Mouse (Mus musculus): Measurements from ENCODE around the gene Olfr544. TPM values are rescaled to one million over a fixed set of nuclear protein-coding genes. Genes with fewer than 3 reads are reported as not detected.

Gene Olfr544
- 0.05 and 0.09 TPM in 2 replicates for polyA plus RNA-seq (2014; fragmentation: Nextera tagmentation; extraction: Ambion mirVana)

- Histone ChIP-seq H3K4me1 (ENCODE audit: control insufficient read depth, insufficient read depth, low read length) (no peaks in the 10 kb centered on the region), H3K4me3 (ENCODE audit: low read depth, low read length) (no peak within 1 kb of the TSS), H3K9ac (ENCODE audit: low read length) (no peak within 1 kb of the TSS), H3K4me2 (ENCODE audit: low read depth, severe bottlenecking) (no peak within 1 kb of the TSS), H3K9me3 (ENCODE audit: control insufficient read depth, low read length) (no peaks in the 10 kb centered on the region), H3K27me3 (ENCODE audit: control insufficient read depth, insufficient read depth, low read length) (no peaks in the 10 kb centered on the region), H3K27ac (replicated peaks; ENCODE audit: low read depth, low read length) (no peak within 1 kb of the TSS), H3K36me3 (ENCODE audit: control insufficient read depth, insufficient read depth, low read length) (no peaks in the 10 kb centered on the region)
- ATAC-seq (ENCODE audit: insufficient number of reproducible peaks, low FRiP score, low TSS enrichment, low read depth) (no peak), DNase-seq (ENCODE audit: low spot score) (no peak)
- 81% methylated on average over 1 of the region's 1 CpGs for WGBS
Observed at GRCm38 (mm10) chr7:102488161-102488560, at the start of gene Olfr544. Gene Olfr544, minus strand, starts transcription at chr7:102488313.

GRCm38 (mm10) chr7:102534449-102534848, 46.3 kb upstream of the Olfr544 start, which contains the start of gene Olfr547:
Gene Olfr547, plus strand, starts transcription at chr7:102534749.
- Histone ChIP-seq H3K4me3 (ENCODE audit: low read depth, low read length) (no peak within 1 kb of the TSS), H3K9ac (ENCODE audit: low read length) (no peak within 1 kb of the TSS), H3K4me2 (ENCODE audit: low read depth, severe bottlenecking) (no peak within 1 kb of the TSS), H3K27me3 (ENCODE audit: control insufficient read depth, insufficient read depth, low read length) (no peaks in the 10 kb centered on the region), H3K27ac (replicated peaks; ENCODE audit: low read depth, low read length) (no peak within 1 kb of the TSS), H3K9me3 (ENCODE audit: control insufficient read depth, low read length) (no peaks in the 10 kb centered on the region), H3K36me3 (ENCODE audit: control insufficient read depth, insufficient read depth, low read length) (no peaks in the 10 kb centered on the region), H3K4me1 (ENCODE audit: control insufficient read depth, insufficient read depth, low read length) (no peaks in the 10 kb centered on the region)
- 81% methylated on average over 1 of the region's 1 CpGs for WGBS
- ATAC-seq (ENCODE audit: insufficient number of reproducible peaks, low FRiP score, low TSS enrichment, low read depth) (no peak), DNase-seq (ENCODE audit: low spot score) (no peak)

- H3K36me3 ChIP-seq (ENCODE audit: control insufficient read depth, insufficient read depth, low read length), result no peaks in the 10 kb centered on the region
- H3K27ac ChIP-seq (replicated peaks; ENCODE audit: low read depth, low read length), result no peak overlapping the region
- ATAC-seq (ENCODE audit: insufficient number of reproducible peaks, low FRiP score, low TSS enrichment, low read depth) (no peak), DNase-seq (ENCODE audit: low spot score) (no peak)
- H3K4me1 ChIP-seq (ENCODE audit: control insufficient read depth, insufficient read depth, low read length), result no peaks in the 10 kb centered on the region
- H3K9me3 ChIP-seq (ENCODE audit: control insufficient read depth, low read length), result no peaks in the 10 kb centered on the region
- no peak overlapping the region for H3K4me3 ChIP-seq (ENCODE audit: low read depth, low read length)
- no peaks in the 10 kb centered on the region for H3K27me3 ChIP-seq (ENCODE audit: control insufficient read depth, insufficient read depth, low read length)
- no peak overlapping the region for H3K9ac ChIP-seq (ENCODE audit: low read length)
- no peak overlapping the region for H3K4me2 ChIP-seq (ENCODE audit: low read depth, severe bottlenecking)
- 73% methylated on average over 1 of the region's 1 CpGs for WGBS
Observed at GRCm38 (mm10) chr7:102529052-102529451, 40.9 kb upstream of the Olfr544 start.

GRCm38 (mm10) chr7:102517051-102517335, 28.9 kb upstream of the Olfr544 start:
- no peak overlapping the region for H3K4me3 ChIP-seq (ENCODE audit: low read depth, low read length)
- no peak overlapping the region for H3K4me2 ChIP-seq (ENCODE audit: low read depth, severe bottlenecking)
- no peak for DNase-seq (ENCODE audit: low spot score)
- no peak for ATAC-seq (ENCODE audit: insufficient number of reproducible peaks, low FRiP score, low TSS enrichment, low read depth)
- peaks cover 3% of the 10 kb centered on the region; the same call in 1 of the 2 replicates for H3K27me3 ChIP-seq (ENCODE audit: control insufficient read depth, insufficient read depth, low read length)
- no peaks in the 10 kb centered on the region for H3K36me3 ChIP-seq (ENCODE audit: control insufficient read depth, insufficient read depth, low read length)
- H3K27ac ChIP-seq (replicated peaks; ENCODE audit: low read depth, low read length), result no peak overlapping the region
- no peaks in the 10 kb centered on the region for H3K9me3 ChIP-seq (ENCODE audit: control insufficient read depth, low read length)
- H3K9ac ChIP-seq (ENCODE audit: low read length), result no peak overlapping the region
- no peaks in the 10 kb centered on the region for H3K4me1 ChIP-seq (ENCODE audit: control insufficient read depth, insufficient read depth, low read length)
- WGBS, result 90% methylated on average over 2 of the region's 2 CpGs

- Histone ChIP-seq H3K27ac (replicated peaks; ENCODE audit: low read depth, low read length) (no peak overlapping the region), H3K27me3 (ENCODE audit: control insufficient read depth, insufficient read depth, low read length) (peaks cover 3% of the 10 kb centered on the region; the same call in 1 of the 2 replicates), H3K36me3 (ENCODE audit: control insufficient read depth, insufficient read depth, low read length) (no peaks in the 10 kb centered on the region), H3K4me3 (ENCODE audit: low read depth, low read length) (no peak overlapping the region), H3K4me1 (ENCODE audit: control insufficient read depth, insufficient read depth, low read length) (no peaks in the 10 kb centered on the region), H3K9me3 (ENCODE audit: control insufficient read depth, low read length) (no peaks in the 10 kb centered on the region), H3K9ac (ENCODE audit: low read length) (no peak overlapping the region), H3K4me2 (ENCODE audit: low read depth, severe bottlenecking) (no peak overlapping the region)
- 72% methylated on average over 10 of the region's 10 CpGs for WGBS
- no peak for DNase-seq (ENCODE audit: low spot score)
- no peak for ATAC-seq (ENCODE audit: insufficient number of reproducible peaks, low FRiP score, low TSS enrichment, low read depth)
Observed at GRCm38 (mm10) chr7:102516261-102517050, 28.3 kb upstream of the Olfr544 start.

- Histone ChIP-seq H3K4me3 (ENCODE audit: low read depth, low read length) (no peak overlapping the region), H3K9ac (ENCODE audit: low read length) (no peak overlapping the region), H3K27ac (replicated peaks; ENCODE audit: low read depth, low read length) (no peak overlapping the region), H3K27me3 (ENCODE audit: control insufficient read depth, insufficient read depth, low read length) (peaks cover 3% of the 10 kb centered on the region; the same call in 1 of the 2 replicates), H3K4me1 (ENCODE audit: control insufficient read depth, insufficient read depth, low read length) (no peaks in the 10 kb centered on the region), H3K9me3 (ENCODE audit: control insufficient read depth, low read length) (no peaks in the 10 kb centered on the region), H3K4me2 (ENCODE audit: low read depth, severe bottlenecking) (no peak overlapping the region), H3K36me3 (ENCODE audit: control insufficient read depth, insufficient read depth, low read length) (no peaks in the 10 kb centered on the region)
- WGBS, result 53% methylated on average over 4 of the region's 4 CpGs
- DNase-seq (ENCODE audit: low spot score) (no peak), ATAC-seq (ENCODE audit: insufficient number of reproducible peaks, low FRiP score, low TSS enrichment, low read depth) (no peak)
Observed at GRCm38 (mm10) chr7:102514144-102514543, 26.0 kb upstream of the Olfr544 start.

GRCm38 (mm10) chr7:102512814-102513435, 24.8 kb upstream of the Olfr544 start:
- peak overlapping the region; percentile 85 for H3K4me2 ChIP-seq (ENCODE audit: low read depth, severe bottlenecking)
- peak; percentile 92 for DNase-seq (ENCODE audit: low spot score)
- no peaks in the 10 kb centered on the region for H3K36me3 ChIP-seq (ENCODE audit: control insufficient read depth, insufficient read depth, low read length)
- no peaks in the 10 kb centered on the region for H3K4me1 ChIP-seq (ENCODE audit: control insufficient read depth, insufficient read depth, low read length)
- peak; percentile 85 for ATAC-seq (ENCODE audit: insufficient number of reproducible peaks, low FRiP score, low TSS enrichment, low read depth)
- peaks cover 3% of the 10 kb centered on the region; the same call in 1 of the 2 replicates for H3K27me3 ChIP-seq (ENCODE audit: control insufficient read depth, insufficient read depth, low read length)
- H3K9me3 ChIP-seq (ENCODE audit: control insufficient read depth, low read length), result no peaks in the 10 kb centered on the region
- peak overlapping the region; percentile 69 for H3K9ac ChIP-seq (ENCODE audit: low read length)
- WGBS, result under 1% methylated on average over 54 of the region's 54 CpGs
- peak overlapping the region; percentile 36 for H3K4me3 ChIP-seq (ENCODE audit: low read depth, low read length)
- H3K27ac ChIP-seq (replicated peaks; ENCODE audit: low read depth, low read length), result no peak overlapping the region

GRCm38 (mm10) chr7:102511927-102512326, 23.8 kb upstream of the Olfr544 start:
- Histone ChIP-seq H3K4me2 (ENCODE audit: low read depth, severe bottlenecking) (no peak overlapping the region), H3K27ac (replicated peaks; ENCODE audit: low read depth, low read length) (no peak overlapping the region), H3K4me1 (ENCODE audit: control insufficient read depth, insufficient read depth, low read length) (no peaks in the 10 kb centered on the region), H3K9me3 (ENCODE audit: control insufficient read depth, low read length) (no peaks in the 10 kb centered on the region), H3K4me3 (ENCODE audit: low read depth, low read length) (no peak overlapping the region), H3K36me3 (ENCODE audit: control insufficient read depth, insufficient read depth, low read length) (no peaks in the 10 kb centered on the region), H3K9ac (ENCODE audit: low read length) (no peak overlapping the region), H3K27me3 (ENCODE audit: control insufficient read depth, insufficient read depth, low read length) (peaks cover 3% of the 10 kb centered on the region; the same call in 1 of the 2 replicates)
- ATAC-seq (ENCODE audit: insufficient number of reproducible peaks, low FRiP score, low TSS enrichment, low read depth) (no peak), DNase-seq (ENCODE audit: low spot score) (no peak)
- 93% methylated on average over 10 of the region's 10 CpGs for WGBS

Data from limb, embryonic 11.5 days (tissue).